Mouse (Mus musculus) heart, postnatal 10 days (tissue): ENCODE data around the gene Igsf6. TPM values are rescaled to one million over a fixed set of nuclear protein-coding genes. Genes with fewer than 3 reads are reported as not detected.

Source experiments
- DNase-seq, 2 experiments: peaks; one replicate each; pipeline ENCODE4 v3.0.0; 2021
- intact Hi-C: fragments of 180-260 bp; cut with DNase I; formaldehyde crosslinking; loops from one replicate; pipeline ENCODE4 v1.15.1; 2025
- total RNA-seq, 2 experiments: library from RNA; stranded (reverse); gene quantifications; 2 replicates each; pipeline ENCODE4 v1.2.3; 2021

Gene Igsf6
- 1 to 10 TPM in 1 of 2 experiments, under 1 TPM in 1; 0.72 to 1.2 TPM for total RNA-seq

DNA sequence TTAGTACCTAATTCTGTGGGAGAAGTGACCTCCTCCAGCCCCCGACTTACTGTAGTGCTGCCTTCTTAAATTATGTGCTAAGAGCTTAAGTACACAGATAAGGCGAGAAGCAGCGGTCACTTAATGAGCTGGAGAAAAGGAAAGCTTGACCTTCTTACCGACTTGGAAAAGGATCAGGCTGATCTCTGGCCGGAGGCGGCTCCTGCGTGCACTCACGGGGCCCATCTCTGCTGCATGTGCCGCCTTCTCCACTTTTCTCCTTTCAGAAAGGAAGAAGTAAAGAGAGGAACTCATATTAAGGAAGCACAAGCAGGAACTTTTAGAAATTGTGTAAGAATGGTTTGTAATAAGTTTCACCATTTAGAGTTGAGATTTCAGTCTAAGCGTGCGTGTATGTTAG is at the start of gene Igsf6:
Gene Igsf6, minus strand, starts transcription at position 292 of the 400 bp plus-strand sequence.
- intact Hi-C loops: no loop called here
- peak; percentile 37 to 41 for DNase-seq

- peak; percentile 87 to 94 for DNase-seq
- intact Hi-C loops: loop anchor here (1.0 to 5.0 kb wide), 4 partner anchors 42 to 488 kb away; no protein-coding TSS in a partner anchor
Observed at GRCm38 (mm10) chr7:121120143-121120818, 45.9 kb upstream of the Igsf6 start.

DNA sequence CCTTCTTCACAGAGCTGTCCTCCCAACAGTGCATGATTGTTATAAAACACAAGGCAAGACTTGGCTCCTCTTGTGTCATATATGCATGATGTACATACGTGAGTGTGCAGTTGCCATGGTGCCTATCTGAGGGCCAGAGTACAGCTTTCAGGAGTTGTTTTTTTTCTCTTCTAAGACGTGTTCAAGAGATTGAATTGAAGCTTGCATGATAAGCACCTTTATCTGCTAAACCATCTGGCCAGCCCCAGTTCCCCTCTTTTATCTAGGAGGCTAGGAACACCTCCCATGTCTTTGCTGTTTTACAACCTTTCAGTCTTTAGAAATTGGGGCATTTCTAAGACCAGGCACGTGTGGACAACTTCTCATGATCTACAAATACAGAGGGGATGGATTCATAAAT is 37.4 kb upstream of the Igsf6 start:
- DNase-seq: no peak
- intact Hi-C loops: loop anchor here (5.0 kb wide), 1 partner anchor 274 kb away; no protein-coding TSS in a partner anchor

DNA sequence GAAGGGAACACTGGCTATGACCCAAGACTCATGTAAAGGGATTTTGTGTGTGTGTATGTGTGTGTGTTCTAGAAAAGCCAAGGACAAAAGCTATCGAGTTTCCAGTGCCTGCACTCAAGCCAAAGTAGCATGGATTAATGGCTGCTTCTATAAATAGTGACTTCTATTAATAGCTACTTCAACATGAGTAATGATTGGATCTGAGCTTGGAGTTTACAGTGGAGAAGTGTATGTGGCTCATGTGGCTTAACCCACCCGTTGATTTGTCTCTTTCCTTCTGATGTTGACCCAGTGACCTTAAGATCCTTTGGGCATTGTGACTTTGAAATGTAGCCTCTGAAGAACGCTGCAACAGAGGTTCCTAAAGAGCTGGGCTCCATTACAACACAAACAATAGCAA is 36.9 kb upstream of the Igsf6 start:
- peak; percentile 21 to 31 for DNase-seq
- intact Hi-C loops: loop anchor here (5.0 kb wide), 1 partner anchor 274 kb away; no protein-coding TSS in a partner anchor

- intact Hi-C loops: no loop called here
- DNase-seq: peak; percentile 35 to 39
Observed at GRCm38 (mm10) chr7:121107851-121108250, 33.5 kb upstream of the Igsf6 start.

- intact Hi-C loops: no loop called here
- no peak for DNase-seq
Observed at GRCm38 (mm10) chr7:121098614-121099389, 24.4 kb upstream of the Igsf6 start.

DNA sequence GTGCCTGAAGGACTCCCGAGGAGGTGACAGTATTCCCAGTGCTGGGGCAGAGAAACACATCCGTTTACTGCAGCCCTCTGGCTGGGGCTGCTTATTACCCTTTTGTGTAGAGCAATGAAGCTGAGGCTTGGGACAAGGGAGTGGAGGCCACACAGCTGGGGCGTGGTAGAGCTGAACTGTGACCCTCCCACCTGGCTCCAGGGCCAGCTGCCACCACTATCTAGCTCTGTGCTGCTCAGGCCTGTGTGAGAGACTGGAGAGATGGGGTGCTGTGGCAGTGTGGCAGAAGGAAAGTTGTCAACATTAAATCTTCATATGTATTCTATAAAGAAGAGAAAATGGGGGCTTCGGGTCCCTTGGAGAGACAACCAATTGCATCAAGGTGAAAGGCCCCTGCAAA is 18.7 kb upstream of the Igsf6 start:
- intact Hi-C loops: no loop called here
- DNase-seq: no peak

GRCm38 (mm10) chr7:121090748-121091147 is 16.4 kb upstream of the Igsf6 start:
- intact Hi-C loops: no loop called here

GRCm38 (mm10) chr7:121088745-121089144 is 14.4 kb upstream of the Igsf6 start:
- no peak for DNase-seq
- intact Hi-C loops: no loop called here

More at GRCm38 (mm10) chr7:121090748-121091147, 16.4 kb upstream of the Igsf6 start:
- no peak for DNase-seq

DNA sequence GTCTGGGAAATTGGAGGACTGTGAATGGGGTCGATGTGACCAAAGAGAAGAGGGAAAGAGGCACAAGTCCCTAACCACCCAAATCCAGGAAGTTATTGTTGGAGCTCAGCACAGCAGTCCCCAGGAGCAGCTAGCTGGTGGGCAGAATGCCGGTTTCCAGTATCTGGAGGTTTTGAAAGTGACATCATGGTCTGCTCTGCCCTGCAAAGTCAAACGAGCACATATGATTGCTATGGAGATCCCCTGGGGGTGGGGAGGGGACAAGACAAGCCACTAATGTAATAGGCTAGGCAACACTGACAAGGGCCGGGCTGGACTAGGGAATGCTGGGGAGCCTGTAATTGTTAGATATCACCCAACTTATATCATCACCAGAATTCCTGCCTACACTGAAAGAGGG is 11.1 kb upstream of the Igsf6 start:
- intact Hi-C loops: no loop called here
- peak; percentile 82 for DNase-seq

GRCm38 (mm10) chr7:121084840-121085453 is 10.6 kb upstream of the Igsf6 start:
- peak; percentile 48 to 49 for DNase-seq
- intact Hi-C loops: no loop called here

- intact Hi-C loops: no loop called here
- peak; percentile 42 to 50 for DNase-seq
Observed at GRCm38 (mm10) chr7:121082949-121083513, 8.7 kb upstream of the Igsf6 start.

GRCm38 (mm10) chr7:121081816-121082215 is 7.4 kb upstream of the Igsf6 start:
- no peak for DNase-seq
- intact Hi-C loops: no loop called here

- no peak for DNase-seq
- intact Hi-C loops: no loop called here
Observed at GRCm38 (mm10) chr7:121081350-121081749, 7.0 kb upstream of the Igsf6 start, which contains the start of gene Otoa. Otoa (plus strand) TSS chr7:121081650.

DNA sequence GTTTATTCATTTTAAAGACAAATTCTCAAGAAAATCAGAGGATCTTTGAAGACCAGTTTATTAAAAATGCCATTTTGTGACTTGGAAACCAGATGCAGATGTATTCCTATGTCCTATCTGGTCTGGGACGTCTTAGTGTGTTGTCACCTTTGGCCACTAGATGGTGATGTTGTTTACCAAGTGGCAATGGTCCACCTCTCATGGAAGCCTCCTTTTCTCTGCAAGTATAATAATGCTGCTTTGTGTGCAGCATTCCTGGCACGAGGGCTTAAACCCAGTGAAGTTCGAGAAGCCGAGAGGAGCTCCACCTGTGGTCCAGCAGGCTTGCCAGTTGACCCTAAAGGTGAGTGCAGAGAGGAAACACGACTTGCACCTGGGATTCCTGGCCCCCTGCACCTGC is 3.5 kb upstream of the Igsf6 start:
- intact Hi-C loops: loop anchor here (1.0 kb wide), 1 partner anchor 42 kb away; no protein-coding TSS in a partner anchor

GRCm38 (mm10) chr7:121077311-121077710 is 2.9 kb upstream of the Igsf6 start:
- no peak for DNase-seq

More for the DNA sequence above, 3.5 kb upstream of the Igsf6 start:
- DNase-seq: peak; percentile 85 to 89

DNA sequence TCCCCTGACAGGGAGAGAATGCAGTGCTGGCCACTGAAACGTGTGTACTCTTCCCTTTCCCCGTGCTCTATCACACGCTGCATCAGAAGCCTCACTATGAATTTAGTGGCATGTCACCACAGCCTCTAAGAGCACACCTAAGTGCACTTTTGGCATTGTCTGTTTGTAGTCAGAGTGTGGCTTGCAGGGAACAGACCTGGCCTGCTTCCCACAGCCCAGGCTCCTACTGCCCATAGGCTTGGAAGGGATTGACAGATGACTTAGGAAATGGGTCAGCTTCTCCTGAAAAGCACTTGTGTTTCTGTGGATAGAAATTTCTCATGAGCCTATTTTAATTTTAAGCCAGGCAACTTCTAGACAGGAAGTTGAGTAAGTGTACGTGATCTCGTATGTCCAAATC is 1.0 kb upstream of the Igsf6 start:
- DNase-seq: no peak
- intact Hi-C loops: no loop called here

More at GRCm38 (mm10) chr7:121077311-121077710, 2.9 kb upstream of the Igsf6 start:
- intact Hi-C loops: no loop called here

DNA sequence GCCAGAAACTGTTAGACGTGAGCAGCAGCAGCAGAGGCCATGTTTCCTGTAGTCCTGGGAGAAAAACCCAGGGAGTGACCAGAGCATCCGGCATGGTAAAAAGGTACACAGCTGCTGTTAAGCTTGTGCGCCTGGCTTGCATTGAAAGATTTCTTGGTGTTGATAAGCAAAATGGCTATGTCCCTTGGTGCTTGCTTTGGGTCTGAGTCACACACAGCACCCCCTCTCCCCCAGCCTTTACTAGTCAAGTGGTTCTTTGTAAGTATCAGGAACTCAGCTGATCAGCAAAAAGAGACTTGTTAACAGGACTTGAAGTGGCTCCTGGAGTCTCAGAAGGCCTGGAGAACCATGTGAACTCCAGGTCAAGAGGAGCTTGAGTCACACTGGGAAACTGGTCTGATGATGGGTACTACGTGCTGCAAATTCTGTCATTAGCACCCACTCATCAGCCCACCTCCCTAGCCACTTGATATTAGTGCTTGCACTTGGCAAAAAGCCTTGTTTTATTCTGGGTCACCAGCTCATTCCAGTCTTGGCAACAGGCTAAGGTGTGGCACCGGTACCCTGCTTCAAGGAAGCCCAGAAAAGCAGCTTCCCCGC is 529 bp upstream of the Igsf6 start:
- DNase-seq: peak; percentile 49 to 52
- intact Hi-C loops: no loop called here

GRCm38 (mm10) chr7:121072506-121072905 is 1.9 kb downstream of the Igsf6 start:
- DNase-seq: no peak
- intact Hi-C loops: no loop called here

DNA sequence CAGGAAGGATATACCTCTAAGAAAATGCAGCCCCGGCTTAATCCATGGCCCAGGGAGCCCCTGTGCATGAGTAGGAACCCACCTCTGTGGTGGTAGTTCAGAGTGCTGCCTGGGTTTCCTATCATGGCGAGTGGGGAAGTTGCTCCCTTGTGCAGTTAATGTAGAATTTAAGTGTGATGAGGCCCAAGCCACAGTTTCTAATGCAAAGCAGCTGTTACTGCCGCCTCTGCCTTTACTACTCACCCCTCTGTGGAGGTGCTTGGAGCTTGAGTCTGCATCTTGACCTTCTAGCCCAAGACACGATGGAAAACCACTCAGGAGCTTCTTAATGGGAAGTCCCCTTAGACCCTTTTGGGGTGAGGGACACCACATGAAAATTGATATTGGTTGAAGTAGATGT is 3.1 kb downstream of the Igsf6 start:
- intact Hi-C loops: no loop called here
- DNase-seq: no peak
